In the genomic region with DNA sequence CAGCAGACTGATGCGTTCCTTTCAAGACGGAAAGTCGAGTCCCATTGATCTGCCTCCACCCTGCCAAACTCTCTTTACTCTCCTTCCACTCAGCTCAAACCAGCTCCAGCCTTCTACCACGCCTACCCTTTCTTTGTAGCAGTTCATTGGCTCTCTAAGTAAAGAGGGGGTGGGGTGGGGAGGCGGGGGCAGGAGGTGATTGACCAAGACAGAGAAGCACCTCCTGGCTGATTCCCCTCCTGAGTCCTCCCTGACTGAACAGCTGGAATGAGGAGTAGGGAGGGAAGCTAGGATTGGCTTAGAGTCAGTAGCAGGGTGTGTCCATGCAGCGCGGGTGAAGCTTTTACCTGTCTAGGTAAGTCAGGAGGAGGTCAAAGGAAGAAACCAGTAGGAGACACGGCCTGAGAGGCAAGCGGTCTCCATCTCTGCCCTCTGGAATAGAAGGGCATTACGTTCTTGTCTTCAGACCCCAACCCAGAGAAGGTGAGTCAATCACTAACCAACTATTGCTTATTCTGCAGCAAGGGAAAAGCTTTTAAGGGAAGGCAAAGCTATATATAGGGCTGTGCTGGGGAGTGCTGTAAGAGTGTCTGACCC, we compare ENCODE assay signal across 8 mouse cellular contexts. TPM values are rescaled to one million over a fixed set of nuclear protein-coding genes. Genes with fewer than 3 reads are reported as not detected.
DNase-seq lines count a peak whose midpoint lies in the region; ATAC-seq and TF ChIP-seq lines count a peak whose summit lies in the region.

Gene AA986860, plus strand, starts transcription at position 236 of the 597 bp plus-strand sequence.

- no peak within 1 kb of the TSS for H3K27ac ChIP-seq in heart, embryonic 10.5 days
- H3K27ac ChIP-seq in intestine, embryonic 16.5 days (ENCODE audit: low read length) = peak within 1 kb of the TSS; percentile 89
- H3K27ac ChIP-seq in liver, embryonic 16.5 days (ENCODE audit: low read length) = peak within 1 kb of the TSS; percentile 64
- peak within 1 kb of the TSS; percentile 88 for H3K27ac ChIP-seq in small intestine, adult 2 months (ENCODE audit: insufficient read depth, low read depth, low read length)

- H3K4me3 ChIP-seq in heart, embryonic 10.5 days = peak within 1 kb of the TSS; percentile 46
- peak within 1 kb of the TSS; percentile 50 for H3K4me3 ChIP-seq in intestine, embryonic 16.5 days (ENCODE audit: low read length)
- peak within 1 kb of the TSS; percentile 65 for H3K4me3 ChIP-seq in liver, embryonic 16.5 days (ENCODE audit: low read depth, low read length)
- H3K4me3 ChIP-seq in small intestine, adult 2 months (ENCODE audit: low read depth, low read length) = peak within 1 kb of the TSS; percentile 47

- H3K4me1 ChIP-seq in heart, embryonic 10.5 days = peaks cover 25% of the 10 kb centered on the region
- H3K4me1 ChIP-seq in intestine, embryonic 16.5 days (ENCODE audit: control insufficient read depth, insufficient read depth, low read length) = peaks cover 11% of the 10 kb centered on the region
- H3K4me1 ChIP-seq in liver, embryonic 16.5 days (ENCODE audit: control insufficient read depth, low read depth, low read length) = peaks cover 42% of the 10 kb centered on the region
- peaks cover 13% of the 10 kb centered on the region; the same call in 1 of the 2 replicates for H3K4me1 ChIP-seq in small intestine, adult 2 months (ENCODE audit: control insufficient read depth, insufficient read depth, insufficient read length, low read length)

- peak within 1 kb of the TSS; percentile 60 for H3K9ac ChIP-seq in intestine, embryonic 16.5 days (ENCODE audit: low read depth, low read length)
- peak within 1 kb of the TSS; percentile 63 for H3K9ac ChIP-seq in liver, embryonic 16.5 days (ENCODE audit: low read depth, low read length)

- peak; percentile 92 for ATAC-seq in intestine, embryonic 16.5 days
- peak; percentile 97 for ATAC-seq in liver, embryonic 16.5 days (ENCODE audit: low read depth)

- 5% methylated on average over 10 of the region's 10 CpGs for WGBS in heart, embryonic 10.5 days
- 6% methylated on average over 10 of the region's 10 CpGs for WGBS in intestine, embryonic 16.5 days
- WGBS in liver, embryonic 16.5 days (ENCODE audit: insufficient replicate concordance) = 14% methylated on average over 10 of the region's 10 CpGs
- 14% methylated on average over 10 of the region's 10 CpGs for WGBS in small intestine, adult 2 months

- no peaks in the 10 kb centered on the region for H3K27me3 ChIP-seq in heart, embryonic 10.5 days (ENCODE audit: insufficient read depth, poor library complexity, severe bottlenecking)
- H3K27me3 ChIP-seq in intestine, embryonic 16.5 days (replicated peaks; ENCODE audit: control insufficient read depth, insufficient read depth, low read length) = no peaks in the 10 kb centered on the region
- no peaks in the 10 kb centered on the region for H3K27me3 ChIP-seq in liver, embryonic 16.5 days (ENCODE audit: control insufficient read depth, insufficient read depth, low read depth, low read length)
- no peaks in the 10 kb centered on the region for H3K27me3 ChIP-seq in small intestine, adult 2 months (ENCODE audit: control insufficient read depth, insufficient read depth, low read length)

- TF ChIP-seq CTCF in small intestine, adult 2 months (IDR thresholded peaks at IDR 0.05; ENCODE audit: extremely low read depth, insufficient read length, insufficient replicate concordance, low read depth, low read length) = peak; percentile 16; the same call in 1 of the 2 replicates

- H3K36me3 ChIP-seq in heart, embryonic 10.5 days = no peaks in the 10 kb centered on the region
- no peaks in the 10 kb centered on the region for H3K36me3 ChIP-seq in intestine, embryonic 16.5 days (ENCODE audit: control insufficient read depth, insufficient read depth, low read length)
- H3K36me3 ChIP-seq in liver, embryonic 16.5 days (ENCODE audit: control insufficient read depth, insufficient read depth) = no peaks in the 10 kb centered on the region
- peaks cover 7% of the 10 kb centered on the region for H3K36me3 ChIP-seq in small intestine, adult 2 months (ENCODE audit: control insufficient read depth, insufficient read depth, low read length)

- no peaks in the 10 kb centered on the region for H3K9me3 ChIP-seq in heart, embryonic 10.5 days
- no peaks in the 10 kb centered on the region for H3K9me3 ChIP-seq in intestine, embryonic 16.5 days (ENCODE audit: control insufficient read depth, low read length)
- no peaks in the 10 kb centered on the region for H3K9me3 ChIP-seq in liver, embryonic 16.5 days (replicated peaks; ENCODE audit: control insufficient read depth, low read length)

- DNase-seq in heart, embryonic 10.5 days (ENCODE audit: low spot score) = peak; percentile 92
- no peak for DNase-seq in heart, postnatal 4 days
- peak; percentile 67 for DNase-seq in embryo, embryonic 10 days (ENCODE audit: low spot score)
- DNase-seq in MN1 (ENCODE audit: low spot score) = no peak
- DNase-seq in cerebellum, adult 9-10 months = no peak

- peak within 1 kb of the TSS; percentile 53 for H3K4me2 ChIP-seq in intestine, embryonic 16.5 days (ENCODE audit: low read depth, low read length)
- H3K4me2 ChIP-seq in liver, embryonic 16.5 days (ENCODE audit: low read depth, low read length) = peak within 1 kb of the TSS; percentile 68

- TF ChIP-seq POLR2A in small intestine, adult 2 months (IDR thresholded peaks at IDR 0.05; ENCODE audit: low read depth, low read length) = peak; percentile 90

RNA-seq across cellular contexts. Expression of gene AA986860, which starts in this region (rescaled TPM):
- polyA plus RNA-seq in heart, embryonic 10.5 days (2016; fragmentation: Nextera tagmentation; extraction: Ambion mirVana) = 0.67 and 1.1 TPM in 2 replicates
- total RNA-seq in heart, postnatal 4 days (2021) = under 1 TPM; 0.79 to 0.97 TPM
- 74.7 and 81.2 TPM in 2 replicates for polyA plus RNA-seq in intestine, embryonic 16.5 days (2015; fragmentation: Nextera tagmentation; extraction: Ambion mirVana)
- polyA plus RNA-seq in liver, embryonic 16.5 days (2015; fragmentation: Nextera tagmentation; extraction: Ambion mirVana) = 6.2 and 7.3 TPM in 2 replicates
- polyA plus RNA-seq in small intestine, adult 2 months (2012; rRNA removed) = 15.1 and 64.1 TPM in 2 replicates

Comparison
In these comparisons a context has a peak if more than half of its experiments do, and no peak if none do; other contexts are left out.
1. DNase-seq: peak in heart, embryonic 10.5 days (single experiment) and embryo, embryonic 10 days (single experiment); none in heart, postnatal 4 days (single experiment), MN1 (single experiment) and cerebellum, adult 9-10 months (single experiment).
2. Peak in every context shown above with its lines, with median percentiles within 50 percentile points of each other: H3K4me3 ChIP-seq.